Mouse (Mus musculus) layer of hippocampus, adult 18-20 months (tissue): ENCODE measurements around the gene Rnf4. TPM values are rescaled to one million over a fixed set of nuclear protein-coding genes. Genes with fewer than 3 reads are reported as not detected.

Experiments
- DNase-seq, 2 experiments: peaks; one replicate each; pipeline ENCODE4 v3.0.0; 2022; ENCODE audit warnings: low spot score in 2 of 2
- total RNA-seq, 2 experiments: library from RNA; stranded (reverse); gene quantifications; 2 replicates each; pipeline ENCODE4 v1.2.3; 2021

The Rnf4 gene
- total RNA-seq, 2 experiments from 2014 or later, result 76.8 to 82.1 TPM

GRCm38 (mm10) chr5:34398326-34398725, 62.2 kb downstream of the Rnf4 start:
- DNase-seq, result no peak

Other genes with a start within 250 kb of the Rnf4 start
- 1 to 10 TPM; 1.1 to 1.3 TPM for gene Poln, start 166.8 kb upstream of the Rnf4 start, total RNA-seq
- 1 to 10 TPM; 6.3 to 7.5 TPM for gene Haus3, start 166.8 kb upstream of the Rnf4 start, total RNA-seq
- 10 to 100 TPM; 84.6 to 86.5 TPM for gene Mxd4, start 148.6 kb upstream of the Rnf4 start, total RNA-seq
- 10 to 100 TPM; 30.8 to 32.0 TPM for gene Zfyve28, start 47.8 kb upstream of the Rnf4 start, total RNA-seq
- under 1 TPM; 0.36 to 0.42 TPM for gene Cfap99, start 47.7 kb upstream of the Rnf4 start, total RNA-seq
- 10 to 100 TPM; 38.7 to 42.7 TPM for gene Fam193a, start 33.6 kb downstream of the Rnf4 start, total RNA-seq
- gene Tnip2, start 177.7 kb downstream of the Rnf4 start, total RNA-seq, result 10 to 100 TPM; 22.9 to 24.3 TPM
- gene Sh3bp2, start 189.5 kb downstream of the Rnf4 start, total RNA-seq, result 1 to 10 TPM; 3.9 to 5.2 TPM
- gene Add1, start 237.4 kb downstream of the Rnf4 start, total RNA-seq, result 100 to 1,000 TPM; 452 to 467 TPM